Mouse (Mus musculus) C2C12 (cell line): ENCODE results near the gene Tchh.

ENCODE experiments used
- CTCF ChIP-seq: IDR thresholded peaks from one replicate; pipeline ENCODE4 v1.5.1; 2011; ENCODE audit not compliant: control insufficient read depth, insufficient read depth, insufficient read length
- MYOD1 ChIP-seq: IDR thresholded peaks from one replicate; pipeline ENCODE4 v1.6.1; 2011; ENCODE audit warnings: low read depth; ENCODE audit not compliant: control insufficient read depth, insufficient read length

GRCm38 (mm10) chr3:93488541-93488940, 46.4 kb downstream of the Tchh start:
- TF ChIP-seq CTCF (no peak), MYOD1 (no peak)
